Mouse (Mus musculus) ES-E14 (cell line): Measurements from ENCODE around the gene Rnh1.
A peak's percentile ranks its signal among the peaks of the same experiment; 100 is the strongest.

Source experiments
- CHD2 ChIP-seq: IDR thresholded peaks from 2 replicates; pipeline ENCODE4 v1.6.1; 2014; ENCODE audit warnings: mild to moderate bottlenecking, low read depth, low read length, inconsistent platforms
- MAFK ChIP-seq: IDR thresholded peaks from 2 replicates; pipeline ENCODE4 v1.6.1; 2014; ENCODE audit warnings: mild to moderate bottlenecking, low read depth, low read length, inconsistent platforms; ENCODE audit not compliant: insufficient read depth
- ZC3H11A ChIP-seq: IDR thresholded peaks from 2 replicates; pipeline ENCODE4 v1.6.1; 2012; ENCODE audit warnings: low read depth, mild to moderate bottlenecking, inconsistent platforms, low read length, borderline replicate concordance
- ZNF384 ChIP-seq: IDR thresholded peaks from 2 replicates; pipeline ENCODE4 v1.6.1; 2012; ENCODE audit warnings: low read depth, low read length, inconsistent platforms

DNA sequence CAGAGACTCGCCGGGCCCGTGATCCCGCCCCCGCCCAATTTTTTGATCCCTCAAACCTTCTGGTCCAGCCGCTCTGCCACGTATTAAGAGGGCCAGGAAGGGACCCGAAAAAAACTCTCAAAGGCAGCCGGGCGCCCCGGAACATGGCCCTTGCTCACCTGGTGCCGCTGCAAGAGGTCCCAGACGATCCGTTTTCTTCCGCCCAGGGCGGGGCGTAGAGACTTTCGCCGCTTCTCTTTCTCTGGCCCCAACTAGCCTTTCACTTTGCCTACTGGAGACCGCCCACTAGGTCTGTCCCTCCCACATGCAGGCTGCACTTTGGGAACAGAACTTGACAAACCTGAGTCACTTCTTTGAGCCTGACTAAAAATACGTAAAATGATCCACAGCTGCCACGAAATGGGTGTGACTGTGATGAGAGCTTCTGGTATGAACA lies 4.1 kb downstream of the Rnh1 start:
- TF ChIP-seq MAFK (0 out of 2 replicates have a peak, but pooled peaks have one; percentile 11), ZNF384 (no peak), ZC3H11A (no peak), CHD2 (no peak)
